Mouse (Mus musculus): ENCODE data around the gene Mtcl1. TPM values are rescaled to one million over a fixed set of nuclear protein-coding genes. Genes with fewer than 3 reads are reported as not detected.

Gene Mtcl1
- total and polyA plus RNA-seq, 3 experiments: 1.5 to 6.8 (median 5.9) TPM

DNA sequence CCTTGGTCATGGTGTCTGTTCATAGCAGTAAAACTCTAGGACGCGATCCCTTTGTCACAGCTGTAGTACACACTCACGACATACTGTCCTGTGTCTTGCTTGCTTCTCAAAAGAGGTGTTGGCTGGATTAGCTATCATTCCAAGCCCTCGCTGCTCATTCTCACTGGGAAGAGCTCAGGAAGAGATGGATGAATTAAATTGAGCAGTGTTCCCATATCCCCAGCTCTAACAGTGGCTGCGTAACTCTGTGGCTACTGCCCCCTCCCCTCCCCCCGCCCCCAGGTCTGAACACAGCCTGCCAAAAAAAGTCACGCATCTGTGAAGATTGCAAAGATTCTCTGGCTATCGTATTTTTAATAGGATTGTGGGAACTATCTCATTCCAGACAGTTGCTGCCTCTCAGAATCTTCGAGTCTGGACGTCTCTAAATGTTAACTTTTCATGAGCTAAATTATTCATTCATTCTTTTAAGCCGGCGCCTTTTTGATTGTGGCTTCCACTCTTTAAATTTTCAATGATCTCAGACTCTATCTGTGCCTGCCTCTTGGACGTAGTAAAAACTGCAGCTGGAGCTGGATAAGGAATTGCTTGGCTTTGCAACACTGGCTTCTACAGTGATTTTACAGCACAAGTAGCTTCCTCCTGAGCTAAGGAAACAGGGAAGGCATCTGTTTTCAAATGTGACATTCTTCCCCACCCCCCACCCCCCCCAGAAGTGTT lies 134.8 kb downstream of the Mtcl1 start:
- no peak for DNase-seq
- Histone ChIP-seq H3K79me2 (replicated peaks; ENCODE audit: control insufficient read depth, insufficient read depth, low read length) (no peaks in the 10 kb centered on the region), H3K4me1 (ENCODE audit: control insufficient read depth, insufficient read depth, low read length) (no peaks in the 10 kb centered on the region), H3K27me3 (ENCODE audit: control insufficient read depth, insufficient read depth, low read length) (no peaks in the 10 kb centered on the region), H3K27ac (no peak overlapping the region), H3K9ac (ENCODE audit: low read depth, low read length) (no peak overlapping the region), H3K4me3 (no peak overlapping the region), H3K36me3 (ENCODE audit: control insufficient read depth, insufficient read depth, low read length) (no peaks in the 10 kb centered on the region)
- TF ChIP-seq CTCF (IDR thresholded peaks at IDR 0.05) (no peak), POLR2A (IDR thresholded peaks at IDR 0.05; ENCODE audit: insufficient read depth, low read depth, low read length) (no peak), EP300 (IDR thresholded peaks at IDR 0.05; ENCODE audit: insufficient read depth, low read depth, low read length) (no peak)
- WGBS: 53% methylated on average over 13 of the region's 13 CpGs
- intact Hi-C loops (cut with DNase I): no loop called here

DNA sequence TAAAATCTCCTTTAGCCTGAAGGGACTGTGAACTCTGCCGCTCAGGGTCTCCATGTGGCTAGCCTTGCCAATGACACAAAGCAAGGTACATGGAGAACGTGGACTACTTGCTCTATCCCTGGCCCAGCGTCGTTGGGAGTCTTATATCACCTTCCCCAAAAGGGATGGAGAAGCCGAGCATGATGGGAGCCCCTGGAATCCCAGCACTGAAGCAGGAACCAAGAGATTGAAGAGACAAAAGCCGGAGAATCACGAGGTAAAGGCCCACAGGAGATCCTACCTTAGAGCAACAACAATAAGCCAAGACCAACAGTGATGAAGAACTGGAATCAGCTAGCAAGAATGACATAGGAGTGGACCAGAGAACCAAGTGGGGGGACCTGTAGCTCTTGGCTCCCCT lies 147.6 kb downstream of the Mtcl1 start:
- H3K4me3 ChIP-seq: no peak overlapping the region
- H3K27ac ChIP-seq: no peak overlapping the region
- TF ChIP-seq POLR2A (IDR thresholded peaks at IDR 0.05; ENCODE audit: insufficient read depth, low read depth, low read length): no peak
- no peaks in the 10 kb centered on the region for H3K27me3 ChIP-seq (ENCODE audit: control insufficient read depth, insufficient read depth, low read length)
- no peaks in the 10 kb centered on the region for H3K4me1 ChIP-seq (ENCODE audit: control insufficient read depth, insufficient read depth, low read length)
- no peak overlapping the region for H3K9ac ChIP-seq (ENCODE audit: low read depth, low read length)
- H3K36me3 ChIP-seq (ENCODE audit: control insufficient read depth, insufficient read depth, low read length): no peaks in the 10 kb centered on the region
- DNase-seq: no peak
- no peaks in the 10 kb centered on the region for H3K79me2 ChIP-seq (replicated peaks; ENCODE audit: control insufficient read depth, insufficient read depth, low read length)
- 87% methylated on average over 7 of the region's 7 CpGs for WGBS
- intact Hi-C loops (cut with DNase I): no loop called here

DNA sequence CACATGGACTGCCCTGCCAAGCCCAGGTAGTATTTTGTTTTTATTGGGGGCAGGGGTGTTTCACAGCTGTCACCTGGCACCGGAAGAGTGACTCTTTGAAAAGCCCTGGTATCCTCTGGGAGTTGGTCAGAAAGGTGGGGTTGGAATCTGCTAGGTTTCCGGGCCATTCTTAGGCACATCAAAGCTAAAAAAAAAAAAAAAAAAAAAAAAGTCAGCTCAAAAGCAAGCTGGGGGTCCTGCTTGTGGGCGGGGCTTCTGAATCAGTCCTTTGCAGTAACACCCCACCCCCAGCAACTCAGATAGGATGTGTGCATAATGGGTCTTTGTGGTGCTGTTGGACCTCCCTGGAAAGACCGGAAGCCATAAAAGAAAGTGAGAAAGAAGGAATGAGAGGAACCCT lies 148.3 kb downstream of the Mtcl1 start:
- no peaks in the 10 kb centered on the region for H3K79me2 ChIP-seq (replicated peaks; ENCODE audit: control insufficient read depth, insufficient read depth, low read length)
- H3K4me1 ChIP-seq (ENCODE audit: control insufficient read depth, insufficient read depth, low read length): no peaks in the 10 kb centered on the region
- no peak overlapping the region for H3K9ac ChIP-seq (ENCODE audit: low read depth, low read length)
- no peak overlapping the region for H3K4me3 ChIP-seq
- 58% methylated on average over 4 of the region's 4 CpGs for whole genome bisulfite sequencing
- no peak overlapping the region for H3K27ac ChIP-seq
- intact Hi-C loops (cut with DNase I): no loop called here
- DNase-seq: no peak
- no peak for TF ChIP-seq POLR2A (IDR thresholded peaks at IDR 0.05; ENCODE audit: insufficient read depth, low read depth, low read length)
- no peak for TF ChIP-seq CTCF (IDR thresholded peaks at IDR 0.05)
- TF ChIP-seq EP300 (IDR thresholded peaks at IDR 0.05; ENCODE audit: insufficient read depth, low read depth, low read length): no peak
- no peaks in the 10 kb centered on the region for H3K36me3 ChIP-seq (ENCODE audit: control insufficient read depth, insufficient read depth, low read length)
- H3K27me3 ChIP-seq (ENCODE audit: control insufficient read depth, insufficient read depth, low read length): no peaks in the 10 kb centered on the region

DNA sequence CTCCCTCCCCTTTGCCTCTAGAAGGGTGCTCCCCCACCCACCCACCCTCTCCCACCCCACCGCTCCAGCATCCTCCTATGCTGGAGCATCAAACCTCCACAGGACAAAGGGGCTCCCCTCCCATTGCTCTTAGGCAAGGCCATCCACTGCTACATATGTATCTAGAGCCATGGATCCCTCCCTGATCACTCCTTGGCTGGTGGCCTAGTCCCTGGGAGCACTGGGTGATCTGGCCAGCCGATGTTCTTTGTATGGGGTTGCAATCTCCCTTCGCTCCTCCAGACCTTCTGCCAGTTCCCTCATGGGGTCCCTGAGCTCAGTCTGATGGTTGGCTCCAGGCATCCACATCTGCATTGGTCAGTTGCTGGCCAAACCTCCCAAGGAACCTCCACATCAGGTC lies 151.8 kb downstream of the Mtcl1 start:
- no peak overlapping the region for H3K4me3 ChIP-seq
- no peak overlapping the region for H3K27ac ChIP-seq
- TF ChIP-seq POLR2A (IDR thresholded peaks at IDR 0.05; ENCODE audit: insufficient read depth, low read depth, low read length) (no peak), EP300 (IDR thresholded peaks at IDR 0.05; ENCODE audit: insufficient read depth, low read depth, low read length) (no peak)
- H3K9ac ChIP-seq (ENCODE audit: low read depth, low read length): no peak overlapping the region
- H3K4me1 ChIP-seq (ENCODE audit: control insufficient read depth, insufficient read depth, low read length): no peaks in the 10 kb centered on the region
- H3K79me2 ChIP-seq (replicated peaks; ENCODE audit: control insufficient read depth, insufficient read depth, low read length): no peaks in the 10 kb centered on the region
- no peaks in the 10 kb centered on the region for H3K36me3 ChIP-seq (ENCODE audit: control insufficient read depth, insufficient read depth, low read length)
- intact Hi-C loops (cut with DNase I): no loop called here
- H3K27me3 ChIP-seq (ENCODE audit: control insufficient read depth, insufficient read depth, low read length): no peaks in the 10 kb centered on the region
- WGBS: 74% methylated on average over 3 of the region's 3 CpGs
- no peak for DNase-seq

DNA sequence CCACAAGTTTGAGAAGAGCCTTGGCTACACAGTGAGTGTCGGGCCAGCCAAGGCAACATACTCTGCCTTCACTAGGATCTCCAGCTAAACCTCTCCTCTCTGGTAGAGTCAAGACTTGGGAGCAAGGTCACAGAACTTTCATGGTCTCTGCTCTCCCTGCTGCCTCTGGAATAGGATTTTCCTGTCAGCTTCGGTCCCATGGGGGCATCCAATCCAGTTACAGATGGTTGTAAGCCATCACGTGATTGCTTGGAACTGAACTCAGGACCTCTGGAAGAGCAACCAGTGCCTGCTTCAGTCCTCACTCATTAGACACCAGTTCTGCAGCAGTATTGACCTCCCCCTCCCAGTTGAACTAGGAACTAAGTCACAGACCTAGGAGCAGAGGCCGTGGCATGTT lies 156.0 kb downstream of the Mtcl1 start:
- Histone ChIP-seq H3K9ac (ENCODE audit: low read depth, low read length) (no peak overlapping the region), H3K79me2 (replicated peaks; ENCODE audit: control insufficient read depth, insufficient read depth, low read length) (no peaks in the 10 kb centered on the region), H3K27ac (no peak overlapping the region), H3K4me3 (no peak overlapping the region), H3K27me3 (ENCODE audit: control insufficient read depth, insufficient read depth, low read length) (no peaks in the 10 kb centered on the region), H3K4me1 (ENCODE audit: control insufficient read depth, insufficient read depth, low read length) (no peaks in the 10 kb centered on the region), H3K36me3 (ENCODE audit: control insufficient read depth, insufficient read depth, low read length) (no peaks in the 10 kb centered on the region)
- intact Hi-C loops (cut with DNase I): no loop called here
- DNase-seq: peak in 1 of 2 experiments; percentile 17
- TF ChIP-seq EP300 (IDR thresholded peaks at IDR 0.05; ENCODE audit: insufficient read depth, low read depth, low read length) (no peak), CTCF (IDR thresholded peaks at IDR 0.05) (no peak), POLR2A (IDR thresholded peaks at IDR 0.05; ENCODE audit: insufficient read depth, low read depth, low read length) (no peak)
- 75% methylated on average over 4 of the region's 4 CpGs for WGBS

DNA sequence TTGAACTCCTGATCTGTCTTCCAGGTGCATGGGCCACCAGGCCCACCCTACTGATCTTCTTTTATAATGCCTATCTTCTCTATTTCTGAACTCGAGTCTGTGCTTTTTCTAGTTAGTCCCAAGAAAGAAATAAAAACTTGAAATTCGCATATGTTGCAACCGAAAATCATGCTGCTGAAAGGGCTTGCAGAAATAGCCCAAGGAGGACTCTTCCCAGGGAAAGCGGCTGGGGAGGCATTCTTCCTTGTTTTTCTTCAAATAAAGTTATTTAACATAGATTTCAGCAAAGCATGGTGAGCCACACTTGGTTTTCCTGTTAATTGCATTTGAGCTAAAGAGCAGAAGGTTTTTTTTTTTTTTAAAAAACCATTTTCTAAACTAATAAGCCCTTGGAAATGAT lies 159.7 kb downstream of the Mtcl1 start:
- Histone ChIP-seq H3K9ac (ENCODE audit: low read depth, low read length) (no peak overlapping the region), H3K36me3 (ENCODE audit: control insufficient read depth, insufficient read depth, low read length) (no peaks in the 10 kb centered on the region), H3K79me2 (replicated peaks; ENCODE audit: control insufficient read depth, insufficient read depth, low read length) (no peaks in the 10 kb centered on the region), H3K4me1 (ENCODE audit: control insufficient read depth, insufficient read depth, low read length) (no peaks in the 10 kb centered on the region), H3K27ac (no peak overlapping the region), H3K4me3 (no peak overlapping the region), H3K27me3 (ENCODE audit: control insufficient read depth, insufficient read depth, low read length) (no peaks in the 10 kb centered on the region)
- WGBS: 88% methylated on average over 4 of the region's 4 CpGs
- intact Hi-C loops (cut with DNase I): no loop called here
- DNase-seq: no peak
- no peak for TF ChIP-seq CTCF (IDR thresholded peaks at IDR 0.05)
- TF ChIP-seq EP300 (IDR thresholded peaks at IDR 0.05; ENCODE audit: insufficient read depth, low read depth, low read length): no peak
- no peak for TF ChIP-seq POLR2A (IDR thresholded peaks at IDR 0.05; ENCODE audit: insufficient read depth, low read depth, low read length)

Other genes with a start within 250 kb of the Mtcl1 start
- gene Rab12, start 70.0 kb upstream of the Mtcl1 start, total RNA-seq (2021): 100 to 1,000 TPM; 206 to 238 TPM
- 79.7 and 140 TPM in 2 replicates for gene Rab12, start 70.0 kb upstream of the Mtcl1 start, polyA plus RNA-seq (2012; rRNA removed)
- gene Themis3, start 144.9 kb upstream of the Mtcl1 start, total RNA-seq (2021): not detected
- not detected in 2 replicates for gene Themis3, start 144.9 kb upstream of the Mtcl1 start, polyA plus RNA-seq (2012; rRNA removed)

All from heart, adult 2 months (tissue).